Mouse (Mus musculus) C2C12 (cell line): ENCODE results near the gene Slc19a1. TPM values are rescaled to one million over a fixed set of nuclear protein-coding genes. Genes with fewer than 3 reads are reported as not detected.

Experiments
- H3K27me3 ChIP-seq: one replicate; pipeline ENCODE4 v1.6.1; 2011; ENCODE audit not compliant: control insufficient read depth, insufficient read depth, insufficient read length
- H3K36me3 ChIP-seq: one replicate; pipeline ENCODE4 v1.6.1; 2011; ENCODE audit not compliant: control insufficient read depth, insufficient read depth
- H3K4me3 ChIP-seq: one replicate; pipeline ENCODE4 v1.5.1; 2011; ENCODE audit warnings: mild to moderate bottlenecking, control low read depth; ENCODE audit not compliant: poor library complexity, insufficient read depth, severe bottlenecking
- H3K79me2 ChIP-seq: one replicate; pipeline ENCODE4 v1.6.1; 2011; ENCODE audit not compliant: control insufficient read depth, insufficient read depth
- H3K79me3 ChIP-seq: one replicate; pipeline ENCODE4 v1.6.1; 2011; ENCODE audit warnings: low read depth, control low read depth
- H3ac ChIP-seq: one replicate; pipeline ENCODE3; 2011; ENCODE audit warnings: low read depth; ENCODE audit not compliant: control insufficient read depth, insufficient read length
- CEBPB ChIP-seq: IDR thresholded peaks from one replicate; pipeline ENCODE4 v1.6.1; 2011; ENCODE audit warnings: low read depth, mild to moderate bottlenecking, control low read depth, moderate library complexity
- CTCF ChIP-seq: IDR thresholded peaks from one replicate; pipeline ENCODE4 v1.5.1; 2011; ENCODE audit not compliant: control insufficient read depth, insufficient read depth, insufficient read length
- FOSL1 ChIP-seq: IDR thresholded peaks from one replicate; pipeline ENCODE4 v1.8.0; 2011; ENCODE audit warnings: mild to moderate bottlenecking, low read length; ENCODE audit not compliant: poor library complexity, insufficient read depth, severe bottlenecking
- MAX ChIP-seq: IDR thresholded peaks from one replicate; pipeline ENCODE4 v1.6.1; 2011; ENCODE audit warnings: mild to moderate bottlenecking, control low read depth
- MYOD1 ChIP-seq: IDR thresholded peaks from one replicate; pipeline ENCODE4 v1.6.1; 2011; ENCODE audit warnings: low read depth; ENCODE audit not compliant: control insufficient read depth, insufficient read length
- MYOG ChIP-seq: IDR thresholded peaks from one replicate; pipeline ENCODE4 v1.6.1; 2011; ENCODE audit not compliant: control insufficient read depth, insufficient read length; ENCODE audit errors: extremely low read depth
- USF1 ChIP-seq: IDR thresholded peaks from one replicate; pipeline ENCODE4 v1.6.1; 2011; ENCODE audit warnings: low read depth, mild to moderate bottlenecking, control low read depth, moderate library complexity
- long read RNA-seq, 2 experiments: library from polyadenylated mRNA; unstranded; transcript quantifications; one replicate each; pipeline ENCODE4 v2.0.0; 2019 to 2020
- polyA plus RNA-seq: library from polyadenylated mRNA; unstranded; fragments of >200 nt; fragmentation: generic; extraction: Trizol; gene quantifications from one replicate; pipeline ENCODE4 v1.2.1, GENCODE M21; 2012; ENCODE audit warnings: missing spikeins

Slc19a1 gene
- 45.1 TPM for polyA plus RNA-seq
- long read RNA-seq, experiment 1, transcript Slc19a1-201 (6 exons, 2,347 nt): major isoform, 10 of 22 reads
- long read RNA-seq, experiment 1, partial matches to known transcripts: 4 of 22 reads
- long read RNA-seq, experiment 1, other reads (novel, unspliced or antisense): 8 of 22 reads
- long read RNA-seq, experiment 2, transcript Slc19a1-201 (6 exons, 2,347 nt): major isoform, 279 of 537 reads
- long read RNA-seq, experiment 2, partial matches to known transcripts: 23 of 537 reads
- long read RNA-seq, experiment 2, other reads (novel, unspliced or antisense): 235 of 537 reads

DNA sequence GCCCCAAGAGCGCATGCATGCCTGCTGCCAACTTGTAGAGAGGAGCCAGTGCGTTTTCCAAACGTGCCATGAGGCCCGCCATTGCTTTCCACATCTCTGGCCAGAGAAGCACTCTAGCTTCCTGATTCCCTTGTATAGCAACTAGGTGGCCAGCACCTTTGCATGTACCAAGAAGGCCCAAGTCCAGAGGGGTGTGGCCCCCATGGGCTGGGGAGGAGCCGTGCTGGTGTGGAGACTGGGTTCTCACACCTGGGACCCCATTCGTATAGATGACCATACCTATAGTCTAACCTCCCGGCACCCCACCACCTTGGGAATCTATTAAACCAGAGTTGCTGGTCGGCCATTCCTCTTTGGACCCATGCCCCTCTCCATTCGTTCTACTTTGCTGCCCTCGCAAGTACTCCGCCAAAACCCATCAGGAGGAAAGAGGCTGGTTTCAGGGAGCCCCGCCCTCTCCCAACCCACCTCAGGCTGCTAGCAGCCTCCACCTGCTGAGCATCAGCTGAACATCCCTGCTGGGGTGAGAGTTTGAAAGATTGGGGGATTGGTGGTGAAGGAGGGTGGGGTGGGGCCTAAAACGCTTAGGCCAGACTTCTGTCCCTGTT is at the start of gene Slc19a1:
Gene Slc19a1, plus strand, starts transcription at position 474 of the 608 bp plus-strand sequence.
- Histone ChIP-seq H3K36me3 (peaks cover 13% of the 10 kb centered on the region), H3ac (peak within 1 kb of the TSS; percentile 86), H3K79me2 (peaks cover 40% of the 10 kb centered on the region), H3K27me3 (no peaks in the 10 kb centered on the region), H3K79me3 (peaks cover 33% of the 10 kb centered on the region), H3K4me3 (peak within 1 kb of the TSS; percentile 83)
- TF ChIP-seq FOSL1: no peak
- TF ChIP-seq MYOD1: no peak
- TF ChIP-seq MAX: no peak
- TF ChIP-seq USF1: no peak
- TF ChIP-seq CTCF: no peak
- TF ChIP-seq CEBPB: no peak
- TF ChIP-seq MYOG: no peak

DNA sequence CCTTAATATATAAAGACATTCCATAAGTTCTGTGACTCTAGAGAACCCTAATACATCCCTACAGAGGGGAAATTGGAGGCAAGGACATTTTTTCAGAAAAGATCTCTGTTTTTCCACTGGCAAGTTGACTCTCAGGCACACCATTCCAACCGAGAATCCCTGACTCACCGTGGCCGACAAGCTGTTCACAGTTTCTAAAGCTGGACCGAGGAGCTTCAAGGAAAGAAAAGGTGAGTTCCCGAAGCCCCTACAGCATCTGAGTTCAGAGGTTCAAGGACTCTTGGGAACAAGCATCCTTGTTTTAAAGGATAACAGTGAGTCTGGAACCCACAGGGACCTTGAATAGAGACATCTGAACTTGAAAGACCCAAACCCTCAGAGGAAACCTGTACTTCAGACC is 43.5 kb upstream of the Slc19a1 start:
- Histone ChIP-seq H3K27me3 (peaks cover 20% of the 10 kb centered on the region), H3ac (no peak overlapping the region), H3K36me3 (no peaks in the 10 kb centered on the region), H3K4me3 (no peak overlapping the region), H3K79me2 (no peaks in the 10 kb centered on the region), H3K79me3 (no peaks in the 10 kb centered on the region)
- TF ChIP-seq MYOG (no peak), MAX (no peak), USF1 (no peak), MYOD1 (no peak), FOSL1 (no peak), CEBPB (no peak), CTCF (no peak)

DNA sequence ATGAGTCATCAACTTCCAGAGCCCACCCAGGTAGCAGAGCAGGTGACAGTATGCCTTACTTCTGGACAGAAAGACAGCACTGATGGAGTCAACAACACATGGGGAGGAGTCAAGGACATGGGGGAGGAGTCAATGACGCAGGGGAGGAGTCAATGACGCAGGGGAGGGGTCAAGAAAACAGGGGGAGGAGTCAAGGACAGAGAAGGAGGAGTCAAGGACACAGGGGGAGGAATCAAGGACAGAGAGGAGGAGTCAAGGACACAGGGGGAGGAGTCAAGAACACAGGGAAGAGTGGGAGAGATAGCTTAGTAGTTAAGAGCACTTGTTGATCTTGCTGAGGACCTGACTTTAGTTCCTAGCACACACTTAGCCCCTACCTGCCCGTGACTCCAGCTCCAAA is 39.6 kb upstream of the Slc19a1 start:
- no peaks in the 10 kb centered on the region for H3K79me3 ChIP-seq
- H3K36me3 ChIP-seq: no peaks in the 10 kb centered on the region
- H3K79me2 ChIP-seq: no peaks in the 10 kb centered on the region
- H3ac ChIP-seq: no peak overlapping the region
- H3K27me3 ChIP-seq: peaks cover 4% of the 10 kb centered on the region
- H3K4me3 ChIP-seq: no peak overlapping the region
- TF ChIP-seq USF1 (no peak), MYOD1 (no peak), CTCF (no peak), CEBPB (no peak), FOSL1 (no peak), MAX (no peak), MYOG (no peak)

DNA sequence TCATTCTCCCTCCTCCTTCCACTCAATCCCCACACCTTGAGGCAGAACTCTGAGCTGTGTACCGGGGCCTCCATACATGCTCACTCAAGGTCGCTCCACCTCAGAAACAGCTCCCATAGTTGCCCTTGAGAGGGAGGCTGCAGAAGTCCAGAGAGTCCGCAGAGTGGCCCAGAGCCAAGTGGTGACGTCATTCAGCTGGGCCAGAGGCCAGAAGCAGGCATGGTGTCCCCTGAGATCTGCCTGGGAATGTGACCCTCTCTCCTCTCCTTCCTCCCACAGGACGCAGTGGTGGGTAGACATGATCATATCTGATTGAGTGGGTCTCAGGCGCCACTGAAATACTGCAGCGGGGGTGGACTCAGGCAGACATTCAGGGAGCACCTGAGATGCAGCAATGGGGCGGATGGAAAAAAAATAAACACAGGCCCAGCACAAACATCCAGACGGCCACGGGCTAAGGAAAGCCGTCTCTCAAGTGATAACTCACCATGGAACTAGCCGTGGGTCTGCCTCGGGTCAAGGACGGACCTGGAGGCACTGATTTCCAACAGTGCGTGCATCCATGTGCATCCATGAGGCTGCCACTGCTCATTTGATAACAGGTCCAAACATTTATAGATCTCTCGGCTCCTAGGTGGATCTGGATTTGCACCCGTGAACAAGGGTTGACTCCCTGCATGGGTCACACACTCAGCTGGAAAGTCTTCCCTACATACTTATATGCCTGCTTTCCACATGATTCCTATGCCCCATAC is 34.1 kb upstream of the Slc19a1 start:
- TF ChIP-seq MAX: no peak
- TF ChIP-seq FOSL1: no peak
- no peak for TF ChIP-seq USF1
- no peak for TF ChIP-seq MYOD1
- TF ChIP-seq MYOG: no peak
- no peak for TF ChIP-seq CTCF
- TF ChIP-seq CEBPB: no peak
- H3K36me3 ChIP-seq: no peaks in the 10 kb centered on the region
- H3K27me3 ChIP-seq: peaks cover 3% of the 10 kb centered on the region
- H3K79me3 ChIP-seq: no peaks in the 10 kb centered on the region
- no peaks in the 10 kb centered on the region for H3K79me2 ChIP-seq
- no peak overlapping the region for H3ac ChIP-seq
- no peak overlapping the region for H3K4me3 ChIP-seq

DNA sequence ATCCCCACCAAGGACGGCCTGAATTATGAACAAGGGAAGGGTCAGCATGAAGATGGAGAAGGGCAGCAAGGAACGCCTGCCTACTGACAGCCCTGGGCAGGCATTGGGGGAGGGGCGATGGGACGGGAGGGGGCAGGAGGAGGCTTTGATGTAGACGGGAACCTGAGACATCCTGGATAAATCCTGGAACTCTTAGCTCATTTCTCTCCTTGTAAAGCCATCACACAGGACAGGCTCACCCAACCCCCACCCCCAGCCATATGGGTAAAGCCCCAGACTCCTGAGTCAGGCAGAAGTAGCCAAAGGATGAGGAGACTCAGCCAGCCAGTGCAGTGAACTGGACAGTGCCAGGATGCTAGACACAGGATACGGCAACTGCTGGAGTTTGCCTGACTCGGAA is 27.1 kb upstream of the Slc19a1 start:
- no peaks in the 10 kb centered on the region for H3K36me3 ChIP-seq
- H3K79me2 ChIP-seq: no peaks in the 10 kb centered on the region
- no peak overlapping the region for H3K4me3 ChIP-seq
- H3K79me3 ChIP-seq: no peaks in the 10 kb centered on the region
- peaks cover 3% of the 10 kb centered on the region for H3K27me3 ChIP-seq
- TF ChIP-seq MAX: no peak
- TF ChIP-seq MYOD1: no peak
- no peak overlapping the region for H3ac ChIP-seq
